Mouse (Mus musculus): Measurements from ENCODE around the gene Sgpp2. TPM values are rescaled to one million over a fixed set of nuclear protein-coding genes. Genes with fewer than 3 reads are reported as not detected.

Sgpp2 gene
- polyA plus RNA-seq, 1 experiment from 2014 or later, result 0.29 TPM

DNA sequence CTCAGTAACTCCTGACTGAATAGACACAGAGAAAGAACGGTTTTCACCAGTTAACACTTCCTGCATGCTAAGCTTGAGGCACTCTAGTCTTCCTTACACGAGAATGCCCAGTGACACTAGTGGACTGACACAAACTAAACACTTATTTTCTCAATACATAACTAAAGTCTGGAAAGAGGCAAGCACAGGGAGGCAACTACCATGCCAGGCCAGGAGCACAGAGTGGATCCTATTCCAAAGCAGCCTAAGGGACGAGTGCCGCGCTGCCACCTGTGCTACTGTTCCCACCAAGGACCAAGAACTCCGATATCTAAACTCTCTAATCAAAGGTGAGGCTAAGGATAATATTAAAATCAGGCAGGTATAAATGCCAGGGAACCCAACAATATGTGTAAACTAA is 136.6 kb downstream of the Sgpp2 start:
- no peak for DNase-seq (ENCODE audit: low spot score)

DNA sequence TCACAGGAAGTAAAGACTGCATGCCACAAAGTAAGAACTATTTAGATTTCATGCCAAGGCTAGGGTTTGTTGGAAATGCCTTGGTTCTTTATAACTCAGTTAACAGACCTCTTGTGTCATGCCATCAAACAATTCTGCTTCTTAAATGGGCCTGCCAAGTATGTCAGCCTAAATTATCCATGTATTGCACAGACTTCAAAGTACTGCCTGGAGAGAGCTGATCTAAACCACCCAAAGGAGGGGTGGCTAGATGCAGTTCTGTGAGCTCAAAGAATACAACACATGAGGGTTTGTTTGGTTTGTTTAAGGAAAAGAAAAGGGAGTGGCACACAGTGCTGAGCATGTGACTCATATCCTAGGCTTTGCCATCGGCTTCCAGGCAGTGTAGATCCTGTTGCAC is 137.9 kb downstream of the Sgpp2 start:
- DNase-seq (ENCODE audit: low spot score), result no peak

DNA sequence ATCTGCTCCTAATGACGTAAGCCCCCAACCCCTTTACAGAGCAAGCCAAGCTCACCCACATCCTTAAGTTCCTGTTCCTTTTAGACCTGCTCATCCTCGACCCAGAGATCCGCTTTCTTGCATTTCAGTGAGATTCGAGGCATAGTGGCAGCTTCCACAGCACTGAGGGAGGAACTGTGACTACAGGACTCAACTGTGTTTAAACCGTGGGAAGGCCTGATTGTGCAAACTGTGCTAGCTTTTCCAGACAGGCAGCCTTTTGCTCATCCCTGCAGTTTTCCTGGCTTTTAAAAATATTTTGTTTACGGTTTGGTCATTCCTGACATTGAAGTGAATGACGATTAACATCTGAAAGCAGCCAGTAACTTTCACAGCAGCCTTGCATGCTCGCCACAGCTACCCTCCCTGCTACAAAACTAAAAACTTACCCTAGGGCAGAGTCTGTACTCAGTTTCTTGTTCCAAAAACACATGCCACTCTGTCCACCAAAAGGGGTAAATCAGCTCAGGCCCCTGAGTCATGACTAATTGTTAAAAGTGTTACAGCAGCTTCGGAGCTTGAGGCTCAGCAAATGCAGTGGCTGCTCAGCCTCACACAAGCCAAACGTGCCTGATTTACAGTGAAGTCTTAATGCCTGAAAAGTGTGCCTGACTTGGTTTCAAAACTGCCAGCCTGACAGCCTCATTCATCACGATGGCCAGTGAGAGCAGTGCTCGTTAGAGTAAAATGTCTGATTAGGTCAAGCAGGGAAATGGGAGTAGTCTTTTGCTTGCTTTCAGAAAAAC is 141.1 kb downstream of the Sgpp2 start:
- DNase-seq (ENCODE audit: low spot score), result no peak

DNA sequence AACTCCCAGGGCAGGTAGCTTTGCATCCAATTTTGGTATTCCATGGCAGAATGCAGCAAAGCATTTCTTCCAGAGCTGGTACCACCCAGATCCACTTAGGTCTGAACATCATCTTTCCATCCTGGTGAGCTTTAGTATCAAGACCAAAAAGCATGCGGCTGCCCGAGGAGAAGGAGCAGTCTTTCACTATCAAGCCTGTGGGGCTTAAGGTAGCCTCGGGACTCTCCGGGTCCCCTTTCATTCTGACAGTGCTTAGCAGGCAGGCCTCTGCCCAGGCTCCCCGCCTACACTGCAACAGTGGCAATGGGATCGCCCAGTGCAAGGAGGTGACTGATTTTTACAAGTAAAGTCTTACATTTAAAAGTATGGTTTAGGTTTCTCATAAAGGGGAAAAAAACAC is 142.4 kb downstream of the Sgpp2 start:
- no peak for DNase-seq (ENCODE audit: low spot score)

DNA sequence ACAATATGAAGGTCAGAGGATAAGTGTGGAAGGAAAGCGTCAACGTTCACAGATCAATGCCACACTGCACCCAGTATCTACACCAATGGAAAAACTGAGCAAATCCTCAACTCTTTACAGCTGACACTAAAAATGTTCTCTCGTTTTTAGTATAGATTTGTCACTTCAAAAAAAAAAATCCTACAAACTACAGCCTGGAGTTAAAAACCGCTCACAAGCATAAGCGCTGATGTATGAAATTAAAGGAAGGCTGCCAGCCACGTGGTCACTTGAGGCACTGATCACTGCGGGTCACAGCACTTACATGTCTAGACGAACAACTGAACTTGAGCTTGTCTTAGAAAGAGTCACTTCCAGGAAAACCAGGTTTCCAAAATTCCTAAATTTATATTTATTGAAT is 143.7 kb downstream of the Sgpp2 start:
- no peak for DNase-seq (ENCODE audit: low spot score)

DNA sequence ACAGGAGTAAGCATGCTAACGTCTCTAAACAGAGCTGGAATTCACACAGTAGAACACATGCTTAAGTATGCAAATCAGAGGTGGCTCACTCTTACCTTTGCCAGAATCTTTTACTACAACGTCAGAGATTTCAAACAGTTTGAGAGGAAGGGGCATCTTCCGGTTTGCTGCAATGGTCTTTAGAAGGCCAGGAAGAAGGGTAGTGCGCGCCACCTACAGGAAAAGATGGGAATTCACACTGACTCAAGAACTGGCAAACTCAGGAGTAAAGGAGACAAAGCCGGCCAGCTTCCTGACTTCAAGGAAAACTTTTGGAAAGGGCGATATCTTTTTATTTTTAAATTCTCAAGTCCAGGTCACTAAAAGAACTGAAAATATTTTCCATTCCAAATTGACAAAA is 144.5 kb downstream of the Sgpp2 start:
- peak; percentile 15 for DNase-seq (ENCODE audit: low spot score)

Other genes starting within 250 kb of the Sgpp2 start
- 0.04 TPM in 1 of 2 replicates, not detected in the other for gene Pax3, start 113.2 kb upstream of the Sgpp2 start, polyA plus RNA-seq (2015; fragmentation: Nextera tagmentation; extraction: Ambion mirVana)
- 122 and 141 TPM in 2 replicates for gene Farsb, start 178.6 kb downstream of the Sgpp2 start, polyA plus RNA-seq (2015; fragmentation: Nextera tagmentation; extraction: Ambion mirVana)
- gene Mogat1, start 200.6 kb downstream of the Sgpp2 start, polyA plus RNA-seq (2015; fragmentation: Nextera tagmentation; extraction: Ambion mirVana), result 0.39 and 0.90 TPM in 2 replicates
- not detected in 2 replicates for gene BC035947, start 201.8 kb downstream of the Sgpp2 start, polyA plus RNA-seq (2015; fragmentation: Nextera tagmentation; extraction: Ambion mirVana)